Mouse (Mus musculus) intestine, embryonic 16.5 days (tissue): ENCODE results near the gene Rps8. TPM values are rescaled to one million over a fixed set of nuclear protein-coding genes. Genes with fewer than 3 reads are reported as not detected.
"Not testable (repeated sequence)": the region's sequence is repeated elsewhere in the genome, so short reads cannot be mapped to it uniquely, and the experiment has no call there.

ENCODE experiments used
- ATAC-seq: fragments of 200-750 bp; cut with Nextera tagmentation; 2 replicates; pipeline ENCODE4 v1.8.0; 2017; ENCODE audit warnings: moderate TSS enrichment, moderate library complexity
- H3K27ac ChIP-seq: fragments of 300-500 bp; sonication (generic); 2 replicates; pipeline ENCODE4 v1.5.1; 2014; ENCODE audit warnings: mild to moderate bottlenecking, low read length
- H3K27me3 ChIP-seq: fragments of 300-500 bp; sonication (generic); replicated peaks from 2 replicates; pipeline ENCODE4 v1.6.1; 2014; ENCODE audit warnings: low read length, control low read depth, mixed read lengths; ENCODE audit not compliant: control insufficient read depth, insufficient read depth
- H3K36me3 ChIP-seq: fragments of 300-500 bp; sonication (generic); 2 replicates; pipeline ENCODE4 v1.6.1; 2014; ENCODE audit warnings: low read length, control low read depth; ENCODE audit not compliant: control insufficient read depth, insufficient read depth
- H3K4me1 ChIP-seq: fragments of 300-500 bp; sonication (generic); 2 replicates; pipeline ENCODE4 v1.6.1; 2014; ENCODE audit warnings: low read length, control low read depth, mixed read lengths; ENCODE audit not compliant: control insufficient read depth, insufficient read depth
- H3K4me2 ChIP-seq: fragments of 300-500 bp; sonication (generic); 2 replicates; pipeline ENCODE4 v1.6.1; 2014; ENCODE audit warnings: low read depth, low read length, control low read depth
- H3K4me3 ChIP-seq: fragments of 300-500 bp; sonication (generic); 2 replicates; pipeline ENCODE4 v1.5.1; 2014; ENCODE audit warnings: mild to moderate bottlenecking, low read length
- H3K9ac ChIP-seq: fragments of 300-500 bp; sonication (generic); 2 replicates; pipeline ENCODE4 v1.6.1; 2014; ENCODE audit warnings: low read depth, low read length
- H3K9me3 ChIP-seq: fragments of 300-500 bp; sonication (generic); 2 replicates; pipeline ENCODE4 v1.6.1; 2016; ENCODE audit warnings: low read length, control low read depth; ENCODE audit not compliant: control insufficient read depth
- WGBS: fragments of 180-500 bp; shearing (Covaris S2); extraction: QIAGEN DNeasy Blood & Tissue Kit; methylation state at CpG from one replicate; pipeline ENCODE4 v1.1.7; 2014; 5-methylcytosine and 5-hydroxymethylcytosine counted together
- polyA plus RNA-seq: library from polyadenylated mRNA; unstranded; fragments of >200 nt; fragmentation: Nextera tagmentation; extraction: Ambion mirVana; gene quantifications from 2 replicates; pipeline ENCODE4 v1.2.1, GENCODE M21; 2015

The Rps8 gene
- polyA plus RNA-seq: 811 and 851 TPM in 2 replicates

GRCm38 (mm10) chr4:117155792-117156355, at the start of gene Rps8:
TSS of gene Rps8 (minus strand) at chr4:117156243.
- Histone ChIP-seq H3K9ac (peak within 1 kb of the TSS; percentile 98), H3K9me3 (no peaks in the 10 kb centered on the region), H3K4me3 (peak within 1 kb of the TSS; percentile 85), H3K36me3 (peaks cover 24% of the 10 kb centered on the region), H3K27ac (peak within 1 kb of the TSS; percentile 89), H3K4me2 (peak within 1 kb of the TSS; percentile 65), H3K27me3 (no peaks in the 10 kb centered on the region), H3K4me1 (peaks cover 22% of the 10 kb centered on the region)
- WGBS: under 1% methylated on average over 52 of the region's 52 CpGs
- peak; percentile 94 for ATAC-seq

- ATAC-seq: no peak; the same call in 1 of the 2 replicates
- Histone ChIP-seq H3K9me3 (no peaks in the 10 kb centered on the region), H3K9ac (0 out of 2 replicates have a peak overlapping the region, but pooled peaks have one; percentile 62), H3K4me3 (no peak overlapping the region), H3K27ac (peak overlapping the region; percentile 71), H3K36me3 (no peaks in the 10 kb centered on the region), H3K27me3 (no peaks in the 10 kb centered on the region), H3K4me1 (no peaks in the 10 kb centered on the region), H3K4me2 (peak overlapping the region; percentile 60; the same call in 1 of the 2 replicates)
- WGBS: 61% methylated on average over 4 of the region's 4 CpGs
Measured at GRCm38 (mm10) chr4:117202992-117203354, 46.9 kb upstream of the Rps8 start.

GRCm38 (mm10) chr4:117202046-117202991, 46.3 kb upstream of the Rps8 start:
- peak; percentile 93 for ATAC-seq
- Histone ChIP-seq H3K36me3 (no peaks in the 10 kb centered on the region), H3K9ac (peak overlapping the region; percentile 62), H3K27me3 (no peaks in the 10 kb centered on the region), H3K4me1 (no peaks in the 10 kb centered on the region), H3K4me2 (peak overlapping the region; percentile 60), H3K9me3 (no peaks in the 10 kb centered on the region), H3K27ac (peak overlapping the region; percentile 71), H3K4me3 (peak overlapping the region; percentile 36)
- 1% methylated on average over 25 of the region's 25 CpGs for WGBS

- H3K9ac ChIP-seq: no peak overlapping the region
- no peaks in the 10 kb centered on the region for H3K36me3 ChIP-seq
- no peaks in the 10 kb centered on the region for H3K9me3 ChIP-seq
- no peak overlapping the region for H3K27ac ChIP-seq
- 95% methylated on average over 14 of the region's 14 CpGs for WGBS
- H3K4me1 ChIP-seq: peaks cover 2% of the 10 kb centered on the region; the same call in 1 of the 2 replicates
- H3K4me3 ChIP-seq: no peak overlapping the region
- no peaks in the 10 kb centered on the region for H3K27me3 ChIP-seq
- no peak overlapping the region for H3K4me2 ChIP-seq
- no peak for ATAC-seq
Measured at GRCm38 (mm10) chr4:117191804-117192203, 35.8 kb upstream of the Rps8 start.

GRCm38 (mm10) chr4:117190660-117191059, 34.6 kb upstream of the Rps8 start:
- Histone ChIP-seq H3K27ac (peak overlapping the region; percentile 82; the same call in 1 of the 2 replicates), H3K4me1 (peaks cover 2% of the 10 kb centered on the region; the same call in 1 of the 2 replicates), H3K27me3 (no peaks in the 10 kb centered on the region), H3K4me3 (no peak overlapping the region), H3K9me3 (no peaks in the 10 kb centered on the region), H3K4me2 (no peak overlapping the region), H3K36me3 (no peaks in the 10 kb centered on the region), H3K9ac (peak overlapping the region; percentile 40; the same call in 1 of the 2 replicates)
- 57% methylated on average over 7 of the region's 7 CpGs for WGBS
- no peak for ATAC-seq

- H3K4me3 ChIP-seq: peak overlapping the region; percentile 46; the same call in 1 of the 2 replicates
- H3K27ac ChIP-seq: peak overlapping the region; percentile 82
- no peaks in the 10 kb centered on the region for H3K27me3 ChIP-seq
- peaks cover 2% of the 10 kb centered on the region; the same call in 1 of the 2 replicates for H3K4me1 ChIP-seq
- WGBS: under 1% methylated on average over 9 of the region's 9 CpGs
- peak overlapping the region; percentile 71 for H3K9ac ChIP-seq
- H3K4me2 ChIP-seq: peak overlapping the region; percentile 55
- ATAC-seq: peak; percentile 93
- no peaks in the 10 kb centered on the region for H3K36me3 ChIP-seq
- H3K9me3 ChIP-seq: no peaks in the 10 kb centered on the region
Measured at GRCm38 (mm10) chr4:117189856-117190543, 34.0 kb upstream of the Rps8 start.

GRCm38 (mm10) chr4:117189382-117189855, 33.4 kb upstream of the Rps8 start:
- Histone ChIP-seq H3K36me3 (no peaks in the 10 kb centered on the region), H3K9ac (peak overlapping the region; percentile 71), H3K27me3 (no peaks in the 10 kb centered on the region), H3K27ac (peak overlapping the region; percentile 79), H3K9me3 (no peaks in the 10 kb centered on the region), H3K4me2 (peak overlapping the region; percentile 55), H3K4me3 (peak overlapping the region; percentile 46), H3K4me1 (peaks cover 2% of the 10 kb centered on the region; the same call in 1 of the 2 replicates)
- WGBS: under 1% methylated on average over 16 of the region's 16 CpGs
- ATAC-seq: peak; percentile 75

GRCm38 (mm10) chr4:117188969-117189368, 32.9 kb upstream of the Rps8 start:
- H3K4me3 ChIP-seq: peak overlapping the region; percentile 46
- WGBS: 58% methylated on average over 3 of the region's 3 CpGs
- no peaks in the 10 kb centered on the region for H3K27me3 ChIP-seq
- ATAC-seq: no peak; the same call in 1 of the 2 replicates
- peak overlapping the region; percentile 71 for H3K9ac ChIP-seq
- H3K36me3 ChIP-seq: no peaks in the 10 kb centered on the region
- H3K9me3 ChIP-seq: no peaks in the 10 kb centered on the region
- H3K4me2 ChIP-seq: peak overlapping the region; percentile 55
- peaks cover 2% of the 10 kb centered on the region; the same call in 1 of the 2 replicates for H3K4me1 ChIP-seq
- H3K27ac ChIP-seq: peak overlapping the region; percentile 79

GRCm38 (mm10) chr4:117182759-117183096, 26.7 kb upstream of the Rps8 start:
- peak overlapping the region; percentile 56 for H3K4me3 ChIP-seq
- not testable (repeated sequence) for H3K9me3 ChIP-seq, H3K36me3 ChIP-seq, H3K27ac ChIP-seq, H3K4me1 ChIP-seq, H3K27me3 ChIP-seq
- 14% methylated on average over 9 of the region's 9 CpGs for whole genome bisulfite sequencing
- peak; percentile 69 for ATAC-seq
- H3K4me2 ChIP-seq: peak overlapping the region; percentile 62
- peak overlapping the region; percentile 67 for H3K9ac ChIP-seq
